Mouse (Mus musculus) olfactory bulb, adult 2 months (tissue): ENCODE measurements at regions not wholly inside any gene's neighbourhood (a gene's known extent, or its start where the extent isn't known, plus 50 kb on each side); places are given as distances from the start of the nearest gene placed in this dataset.

Source experiments
- CTCF ChIP-seq: fragments of 200-500 bp; IDR thresholded peaks from 2 replicates; pipeline ENCODE4 v1.5.1; 2012; ENCODE audit warnings: low read depth, mild to moderate bottlenecking, low read length, moderate library complexity; ENCODE audit not compliant: insufficient read depth
- POLR2A ChIP-seq: fragments of 200-500 bp; IDR thresholded peaks from 2 replicates; pipeline ENCODE4 v1.6.1; 2012; ENCODE audit warnings: mild to moderate bottlenecking, low read depth, low read length, moderate library complexity; ENCODE audit not compliant: insufficient read depth

DNA sequence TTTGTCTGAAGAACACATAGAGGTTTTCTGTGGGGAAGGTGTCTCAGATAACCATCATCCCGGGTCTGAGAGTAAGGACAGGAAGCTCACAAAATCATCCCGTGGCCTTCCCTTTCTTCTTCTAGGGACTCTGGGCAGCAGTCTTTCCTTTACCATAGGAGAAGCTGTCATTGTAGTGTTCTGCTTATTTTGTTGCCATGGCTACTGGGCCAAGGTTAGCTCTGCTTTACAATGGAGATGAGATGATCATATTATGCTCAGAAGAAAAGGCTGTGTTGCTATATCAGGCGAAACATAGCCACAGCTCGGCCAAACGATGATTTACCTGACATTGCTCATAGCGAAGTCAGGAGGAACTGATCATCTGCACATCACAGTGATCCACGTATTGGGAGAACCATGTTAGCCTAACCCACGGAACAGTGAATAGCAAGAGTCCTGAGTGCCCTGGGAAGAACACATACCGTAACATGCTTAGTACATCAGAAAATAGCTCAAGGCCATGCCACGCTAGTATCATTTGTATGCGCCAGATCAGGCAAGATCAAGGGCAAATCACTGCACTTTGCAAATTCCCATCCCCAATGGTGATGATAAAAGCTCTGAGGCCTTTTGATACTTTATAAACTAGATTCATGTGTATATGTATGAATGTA lies 91.0 kb upstream of the Fat4 start:
- TF ChIP-seq POLR2A, result no peak
- no peak for TF ChIP-seq CTCF
